Mouse (Mus musculus) CH12.LX (cell line): Measurements from ENCODE around the gene Dnm1. TPM values are rescaled to one million over a fixed set of nuclear protein-coding genes. Genes with fewer than 3 reads are reported as not detected.

ENCODE experiments used
- DNase-seq: peaks from one replicate; pipeline ENCODE4 v3.0.0-alpha.2; 2013; ENCODE audit errors: extremely low read depth
- H3K27ac ChIP-seq: 2 replicates; pipeline ENCODE4 v1.5.1; 2012; ENCODE audit warnings: low read depth, mild to moderate bottlenecking, control low read depth, moderate library complexity; ENCODE audit not compliant: insufficient read depth
- H3K27me3 ChIP-seq: replicated peaks from 2 replicates; pipeline ENCODE3; 2012; ENCODE audit warnings: inconsistent platforms
- H3K36me3 ChIP-seq, 2 experiments: replicated peaks in 1 of 2; 2 replicates each; pipeline versions ENCODE3 to v1.6.1; 2012; ENCODE audit warnings: inconsistent platforms in 1 of 2, low read length in 1 of 2, mild to moderate bottlenecking in 1 of 2, mixed read lengths in 1 of 2, moderate library complexity in 1 of 2; ENCODE audit not compliant: control insufficient read depth in 1 of 2, insufficient read depth in 1 of 2
- H3K4me1 ChIP-seq, 2 experiments: 2 replicates each; pipeline ENCODE4 v1.6.1; 2012; ENCODE audit warnings: inconsistent platforms in 1 of 2, moderate library complexity in 1 of 2; ENCODE audit not compliant: insufficient read depth in 2 of 2, control insufficient read depth in 1 of 2
- H3K4me2 ChIP-seq: 2 replicates; pipeline ENCODE4 v1.6.1; 2012; ENCODE audit warnings: low read depth, mild to moderate bottlenecking, control low read depth; ENCODE audit not compliant: poor library complexity, insufficient read depth, severe bottlenecking
- H3K4me3 ChIP-seq, 3 experiments: fragments of 150-350 bp in 1 of 3; sonication (generic) in 1 of 3; replicated peaks in 1 of 3; 2 replicates each; pipeline versions ENCODE3 to v1.5.1; 2011 to 2012; ENCODE audit warnings: low read depth in 2 of 3, low read length in 2 of 3, mild to moderate bottlenecking in 2 of 3, moderate library complexity in 2 of 3, control low read depth in 1 of 3, improper control_type of control experiment in 1 of 3, inconsistent platforms in 1 of 3, mixed read lengths in 1 of 3; ENCODE audit not compliant: poor library complexity in 1 of 3
- H3K79me2 ChIP-seq: replicated peaks from 2 replicates; pipeline ENCODE4 v1.6.1; 2012; ENCODE audit warnings: mild to moderate bottlenecking, moderate library complexity; ENCODE audit not compliant: control insufficient read depth, poor library complexity, insufficient read depth, severe bottlenecking; ENCODE audit errors: extremely low read depth
- H3K9ac ChIP-seq: 2 replicates; pipeline ENCODE4 v1.6.1; 2012; ENCODE audit warnings: low read depth, mild to moderate bottlenecking, control low read depth, moderate library complexity; ENCODE audit not compliant: insufficient read depth
- H3K9me3 ChIP-seq: replicated peaks from 2 replicates; pipeline ENCODE3; 2012; ENCODE audit warnings: low read length, inconsistent platforms, mixed read lengths
- BHLHE40 ChIP-seq: IDR thresholded peaks from 2 replicates; pipeline ENCODE4 v1.6.1; 2011; ENCODE audit warnings: mild to moderate bottlenecking, low read depth, low read length, improper control_type of control experiment
- CHD1 ChIP-seq: IDR thresholded peaks from 2 replicates; pipeline ENCODE4 v1.6.1; 2012; ENCODE audit warnings: low read depth, low read length, improper control_type of control experiment, inconsistent platforms
- CHD2 ChIP-seq: IDR thresholded peaks from 2 replicates; pipeline ENCODE4 v1.6.1; 2011; ENCODE audit warnings: low read length, improper control_type of control experiment
- CTCF ChIP-seq, 2 experiments: IDR thresholded peaks in 1 of 2; conservative IDR thresholded peaks in 1 of 2; 2 replicates each; pipeline ENCODE4 v1.5.1; 2011 to 2012; ENCODE audit warnings: low read depth in 2 of 2, low read length in 2 of 2, improper control_type of control experiment in 1 of 2, inconsistent platforms in 1 of 2, mild to moderate bottlenecking in 1 of 2, moderate library complexity in 1 of 2
- EP300 ChIP-seq: IDR thresholded peaks from 2 replicates; pipeline ENCODE4 v1.6.1; 2011; ENCODE audit warnings: low read length, improper control_type of control experiment
- ETS1 ChIP-seq: conservative IDR thresholded peaks from 2 replicates; pipeline ENCODE4 v1.6.1; 2012; ENCODE audit warnings: low read depth, mild to moderate bottlenecking, inconsistent platforms, low read length, improper control_type of control experiment, moderate library complexity
- GABPA ChIP-seq: IDR thresholded peaks from 2 replicates; pipeline ENCODE4 v1.6.1; 2012; ENCODE audit warnings: low read depth, low read length, improper control_type of control experiment, inconsistent platforms; ENCODE audit not compliant: insufficient replicate concordance
- HCFC1 ChIP-seq: IDR thresholded peaks from 2 replicates; pipeline ENCODE4 v1.6.1; 2012; ENCODE audit warnings: low read depth, mild to moderate bottlenecking, inconsistent platforms, low read length, improper control_type of control experiment
- IRF4 ChIP-seq: IDR thresholded peaks from 2 replicates; pipeline ENCODE4 v1.6.1; 2014; ENCODE audit warnings: low read depth, mild to moderate bottlenecking, inconsistent platforms, low read length, improper control_type of control experiment
- JUN ChIP-seq: IDR thresholded peaks from 2 replicates; pipeline ENCODE4 v1.6.1; 2011; ENCODE audit warnings: low read depth, mild to moderate bottlenecking, low read length, improper control_type of control experiment, moderate library complexity; ENCODE audit not compliant: insufficient read depth
- JUND ChIP-seq: conservative IDR thresholded peaks from 2 replicates; pipeline ENCODE4 v1.6.1; 2011; ENCODE audit warnings: low read depth, low read length, improper control_type of control experiment
- KAT2A ChIP-seq: IDR thresholded peaks from 2 replicates; pipeline ENCODE4 v1.6.1; 2012; ENCODE audit warnings: low read length, improper control_type of control experiment, inconsistent platforms; ENCODE audit not compliant: insufficient replicate concordance
- MAFK ChIP-seq: IDR thresholded peaks from 2 replicates; pipeline ENCODE4 v1.6.1; 2011; ENCODE audit warnings: low read length, improper control_type of control experiment; ENCODE audit not compliant: insufficient replicate concordance
- MAX ChIP-seq: IDR thresholded peaks from 2 replicates; pipeline ENCODE4 v1.6.1; 2011; ENCODE audit warnings: low read length, improper control_type of control experiment
- MAZ ChIP-seq: IDR thresholded peaks from 2 replicates; pipeline ENCODE4 v1.6.1; 2012; ENCODE audit warnings: low read depth, mild to moderate bottlenecking, inconsistent platforms, low read length, improper control_type of control experiment, moderate library complexity
- MEF2A ChIP-seq: IDR thresholded peaks from 2 replicates; pipeline ENCODE4 v1.6.1; 2014; ENCODE audit warnings: low read depth, mild to moderate bottlenecking, inconsistent platforms, low read length, improper control_type of control experiment, borderline replicate concordance
- MXI1 ChIP-seq: IDR thresholded peaks from 2 replicates; pipeline ENCODE4 v1.6.1; 2011; ENCODE audit warnings: mild to moderate bottlenecking, low read depth, low read length, improper control_type of control experiment
- MYC ChIP-seq: IDR thresholded peaks from 2 replicates; pipeline ENCODE4 v1.6.1; 2011; ENCODE audit warnings: low read depth, mild to moderate bottlenecking, improper control_type of control experiment, low read length
- NELFE ChIP-seq: IDR thresholded peaks from 2 replicates; pipeline ENCODE4 v1.6.1; 2011; ENCODE audit warnings: low read depth, low read length, improper control_type of control experiment
- NRF1 ChIP-seq: IDR thresholded peaks from 2 replicates; pipeline ENCODE4 v1.6.1; 2014; ENCODE audit warnings: low read depth, mild to moderate bottlenecking, inconsistent platforms, low read length, improper control_type of control experiment, moderate library complexity
- PAX5 ChIP-seq: IDR thresholded peaks from 2 replicates; pipeline ENCODE4 v1.6.1; 2012; ENCODE audit warnings: low read length, inconsistent platforms, mixed read lengths
- POLR2A ChIP-seq: IDR thresholded peaks from 2 replicates; pipeline ENCODE4 v1.6.1; 2011; ENCODE audit warnings: low read depth, mild to moderate bottlenecking, improper control_type of control experiment, low read length
- POLR2AphosphoS2 ChIP-seq: IDR thresholded peaks from 2 replicates; pipeline ENCODE4 v1.6.1; 2011; ENCODE audit warnings: low read depth, low read length, improper control_type of control experiment
- RAD21 ChIP-seq: IDR thresholded peaks from 2 replicates; pipeline ENCODE4 v1.6.1; 2011; ENCODE audit warnings: low read depth, mild to moderate bottlenecking, low read length, improper control_type of control experiment, moderate library complexity
- RCOR1 ChIP-seq: conservative IDR thresholded peaks from 2 replicates; pipeline ENCODE4 v1.6.1; 2012; ENCODE audit warnings: low read depth, mild to moderate bottlenecking, inconsistent platforms, low read length, improper control_type of control experiment
- SIN3A ChIP-seq: IDR thresholded peaks from 2 replicates; pipeline ENCODE4 v1.6.1; 2012; ENCODE audit warnings: low read length, improper control_type of control experiment, inconsistent platforms
- SMC3 ChIP-seq: IDR thresholded peaks from 2 replicates; pipeline ENCODE4 v1.6.1; 2011; ENCODE audit warnings: low read depth, low read length, improper control_type of control experiment
- TBP ChIP-seq: conservative IDR thresholded peaks from 2 replicates; pipeline ENCODE4 v1.6.1; 2011; ENCODE audit warnings: low read depth, low read length, improper control_type of control experiment
- TCF12 ChIP-seq: IDR thresholded peaks from 2 replicates; pipeline ENCODE4 v1.6.1; 2014; ENCODE audit warnings: low read depth, mild to moderate bottlenecking, inconsistent platforms, low read length, improper control_type of control experiment
- UBTF ChIP-seq: IDR thresholded peaks from 2 replicates; pipeline ENCODE4 v1.6.1; 2012; ENCODE audit warnings: low read depth, mild to moderate bottlenecking, inconsistent platforms, low read length, improper control_type of control experiment, moderate library complexity
- USF1 ChIP-seq: IDR thresholded peaks from 2 replicates; pipeline ENCODE4 v1.6.1; 2014; ENCODE audit warnings: low read depth, mild to moderate bottlenecking, inconsistent platforms, low read length, improper control_type of control experiment
- USF2 ChIP-seq: conservative IDR thresholded peaks from 2 replicates; pipeline ENCODE4 v1.6.1; 2011; ENCODE audit warnings: low read depth, low read length, improper control_type of control experiment
- ZC3H11A ChIP-seq: IDR thresholded peaks from 2 replicates; pipeline ENCODE4 v1.6.1; 2012; ENCODE audit warnings: low read depth, mild to moderate bottlenecking, inconsistent platforms, low read length, improper control_type of control experiment
- ZKSCAN1 ChIP-seq: IDR thresholded peaks from 2 replicates; pipeline ENCODE4 v1.6.1; 2012; ENCODE audit warnings: low read depth, inconsistent platforms, low read length, improper control_type of control experiment, borderline replicate concordance
- ZMIZ1 ChIP-seq: IDR thresholded peaks from 2 replicates; pipeline ENCODE4 v1.6.1; 2012; ENCODE audit warnings: low read depth, mild to moderate bottlenecking, inconsistent platforms, low read length, improper control_type of control experiment
- ZNF384 ChIP-seq: IDR thresholded peaks from 2 replicates; pipeline ENCODE4 v1.6.1; 2012; ENCODE audit warnings: low read depth, low read length, improper control_type of control experiment, inconsistent platforms
- dilution Hi-C: fragments of 300-500 bp; cut with MboI; formaldehyde crosslinking; loops from 2 replicates; pipeline ENCODE4 v1.14.3; 2020; ENCODE audit warnings: low sequenced_read_pairs; ENCODE audit not compliant: extremely low pct_unique_long_range_greater_than_20kb, extremely low pct_ligation_motif_present
- in situ Hi-C: fragments of 300-500 bp; cut with MboI; formaldehyde crosslinking; loops from 3 replicates; pipeline ENCODE4 v1.14.3; 2019; ENCODE audit warnings: low sequenced_read_pairs, low pct_ligation_motif_present, low pct_unique_long_range_greater_than_20kb, mixed read lengths
- polyA plus RNA-seq: library from polyadenylated mRNA; unstranded; fragments of >175 nt; gene quantifications from 2 replicates; pipeline ENCODE4 v1.2.1, GENCODE M21; 2012; ENCODE audit warnings: low read depth; ENCODE audit not compliant: insufficient read length
- total RNA-seq, 2 experiments: library from RNA; depleted of rRNA; stranded (reverse); fragments of 300-350 nt in 1 of 2; fragments of >200 nt in 1 of 2; gene quantifications; 2 replicates each; pipeline ENCODE4 v1.2.3; 2012 to 2014

Gene Dnm1
- total and polyA plus RNA-seq, 3 experiments, result 0.25 TPM; not detected in 2

DNA sequence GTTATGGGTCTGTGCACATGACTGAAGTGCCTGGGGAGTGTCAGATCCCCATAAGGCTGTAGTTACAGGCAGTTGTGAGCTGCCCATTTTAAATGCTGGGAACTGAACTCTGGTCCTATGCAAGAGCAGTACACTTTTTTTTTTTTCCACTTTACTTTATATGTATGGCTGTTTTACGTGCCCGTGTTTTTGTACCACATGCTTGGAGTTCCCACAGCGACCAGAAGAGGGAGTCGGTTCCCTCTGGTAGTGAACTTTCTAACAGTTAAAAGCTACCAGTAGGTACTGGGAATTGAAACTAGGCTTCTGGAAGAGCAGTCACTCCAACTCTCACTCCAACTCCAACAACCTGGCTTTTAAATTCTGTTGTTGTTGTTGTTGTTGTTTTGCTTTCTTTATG is 92.5 kb downstream of the Dnm1 start:
- no peak overlapping the region for H3K4me3 ChIP-seq
- peaks cover 0 to 14% of the 10 kb centered on the region in 2 experiments; a peak in 2 of 4 replicates for H3K4me1 ChIP-seq
- H3K27ac ChIP-seq, result no peak overlapping the region
- in situ Hi-C loops, result no loop called here
- 0 out of 2 replicates have a peak overlapping the region, but pooled peaks have one; percentile 36 for H3K9ac ChIP-seq
- H3K9me3 ChIP-seq, result no peaks in the 10 kb centered on the region
- H3K79me2 ChIP-seq, result peaks cover 10% of the 10 kb centered on the region
- TF ChIP-seq TBP (no peak), USF1 (no peak), MEF2A (no peak), CHD2 (no peak), EP300 (no peak), MAZ (no peak), POLR2A (no peak), CTCF (conservative IDR thresholded peaks at IDR 0.05 in 1 of 2, IDR thresholded peaks at IDR 0.05 in 1 of 2; ENCODE audit: low read depth in 2 of 2, low read length in 2 of 2) (peak; percentile 68 to 78), USF2 (no peak), MYC (peak; percentile 61; the same call in 1 of the 2 replicates), PAX5 (no peak), TCF12 (no peak), KAT2A (no peak), RAD21 (peak; percentile 56), ZMIZ1 (no peak), JUN (no peak), SMC3 (peak; percentile 45), NELFE (no peak), ZNF384 (peak; percentile 72), ZC3H11A (no peak), NRF1 (no peak), GABPA (no peak), HCFC1 (no peak), UBTF (no peak), CHD1 (no peak), BHLHE40 (no peak), JUND (no peak), MAFK (no peak), ZKSCAN1 (no peak), ETS1 (no peak), RCOR1 (0 out of 2 replicates have a peak, but pooled peaks have one; percentile 11), POLR2AphosphoS2 (no peak), MAX (peak; percentile 30), SIN3A (no peak; the same call in 1 of the 2 replicates), IRF4 (peak; percentile 7; the same call in 1 of the 2 replicates), MXI1 (no peak)
- TF ChIP-seq, all 38 proteins: peak for 8
- Histone ChIP-seq H3K4me2 (no peak overlapping the region; the same call in 1 of the 2 replicates), H3K27me3 (peaks cover 1% of the 10 kb centered on the region), H3K36me3 (peaks cover 28 to 30% of the 10 kb centered on the region in 2 experiments)
- dilution Hi-C loops, result no loop called here
- DNase-seq, result peak; percentile 74
